16 mouse cellular contexts compared by ENCODE assay signal in the genomic region with DNA sequence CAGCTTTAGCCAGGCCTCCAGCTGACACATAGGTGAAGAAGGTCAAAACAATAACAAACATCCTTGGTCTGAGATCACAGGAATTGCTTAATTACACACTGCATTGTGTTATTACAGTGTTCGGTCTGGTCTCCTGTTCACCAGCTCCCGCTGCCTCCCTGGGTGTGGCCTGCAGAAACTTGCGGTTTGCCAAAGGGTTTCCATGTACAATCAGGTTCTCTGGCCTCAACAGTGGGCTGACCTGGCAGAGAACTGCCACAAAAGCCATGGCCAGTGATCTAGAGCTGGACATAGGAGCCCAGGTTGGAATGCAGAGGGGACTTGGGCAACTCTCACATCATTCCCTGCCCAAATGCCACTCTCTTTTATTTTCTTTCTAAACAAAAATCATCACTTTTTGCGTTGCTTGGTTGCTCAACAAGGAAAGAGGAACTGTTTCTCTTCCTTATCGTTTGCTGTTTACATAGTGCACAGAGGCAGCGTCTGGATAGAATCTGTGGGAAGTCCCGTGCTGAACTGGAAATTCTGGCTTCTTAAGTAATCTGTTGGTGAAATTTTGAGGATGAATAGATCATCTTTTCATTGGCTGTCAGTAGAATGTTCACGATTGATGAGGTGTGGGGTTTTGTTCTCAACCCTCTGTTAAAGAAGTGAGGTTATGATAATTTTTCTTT. TPM values are rescaled to one million over a fixed set of nuclear protein-coding genes. Genes with fewer than 3 reads are reported as not detected.
DNase-seq lines count a peak whose midpoint lies in the region; ATAC-seq lines count a peak whose summit lies in the region.
"Had no signal": no experiment of that assay in that cellular context is flagged by ENCODE, and none has a peak within 500 bp of the region (broad histone marks: within the 10 kb centered on the region; RNA-seq: fewer than 3 reads in every experiment).

No protein-coding gene starts in this region.

- H3K27me3 ChIP-seq in heart, embryonic 12.5 days (replicated peaks) = 0 out of 2 replicates have a peak, but pooled peaks cover 4% of the 10 kb centered on the region
- H3K27me3 ChIP-seq in midbrain, embryonic 16.5 days (ENCODE audit: control insufficient read depth, insufficient read depth, low read depth, low read length) = no peaks in the 10 kb centered on the region
- H3K27me3 ChIP-seq: embryonic facial prominence, embryonic 13.5 days; forebrain, embryonic 15.5 days had no signal

- H3K4me2 ChIP-seq in heart, embryonic 12.5 days = no peak overlapping the region
- no peak overlapping the region for H3K4me2 ChIP-seq in midbrain, embryonic 16.5 days (ENCODE audit: low read length)
- H3K4me2 ChIP-seq: embryonic facial prominence, embryonic 13.5 days; forebrain, embryonic 15.5 days had no signal

- WGBS in heart, embryonic 12.5 days = 50% methylated on average over 8 of the region's 8 CpGs
- WGBS in midbrain, embryonic 16.5 days = 85% methylated on average over 8 of the region's 8 CpGs

- no peak overlapping the region for H3K27ac ChIP-seq in heart, embryonic 12.5 days (ENCODE audit: poor library complexity, severe bottlenecking)
- no peak overlapping the region for H3K27ac ChIP-seq in midbrain, embryonic 16.5 days (ENCODE audit: low read length)
- H3K27ac ChIP-seq: embryonic facial prominence, embryonic 13.5 days; forebrain, embryonic 15.5 days; layer of hippocampus, adult 2 months had no signal

- ATAC-seq in heart, embryonic 12.5 days (ENCODE audit: insufficient number of reproducible peaks, low FRiP score) = no peak
- peak; percentile 91 for ATAC-seq in granulocyte monocyte progenitor cell, adult 5-6 weeks (replicated peaks; ENCODE audit: poor library complexity, severe bottlenecking)
- peak; percentile 94 for ATAC-seq in megakaryocyte, adult 5-6 weeks (ENCODE audit: poor library complexity, severe bottlenecking)
- no peak for ATAC-seq in frontal cortex, adult (ENCODE audit: low TSS enrichment)
- no peak for ATAC-seq in midbrain, embryonic 16.5 days
- ATAC-seq: forebrain, embryonic 15.5 days; hindbrain, embryonic 16.5 days had no signal

- no peaks in the 10 kb centered on the region for H3K36me3 ChIP-seq in heart, embryonic 12.5 days
- no peaks in the 10 kb centered on the region for H3K36me3 ChIP-seq in midbrain, embryonic 16.5 days (ENCODE audit: control insufficient read depth, insufficient read depth, low read length)
- H3K36me3 ChIP-seq: embryonic facial prominence, embryonic 13.5 days; forebrain, embryonic 15.5 days had no signal

- H3K4me3 ChIP-seq in heart, embryonic 12.5 days = no peak overlapping the region
- H3K4me3 ChIP-seq in midbrain, embryonic 16.5 days (ENCODE audit: low read depth, low read length) = no peak overlapping the region
- H3K4me3 ChIP-seq: embryonic facial prominence, embryonic 13.5 days; forebrain, embryonic 15.5 days; layer of hippocampus, adult 2 months had no signal

- H3K9me3 ChIP-seq in heart, embryonic 12.5 days (replicated peaks) = no peaks in the 10 kb centered on the region
- no peaks in the 10 kb centered on the region for H3K9me3 ChIP-seq in midbrain, embryonic 16.5 days (replicated peaks; ENCODE audit: control insufficient read depth, low read length, poor library complexity, severe bottlenecking)
- H3K9me3 ChIP-seq: embryonic facial prominence, embryonic 13.5 days; forebrain, embryonic 15.5 days had no signal

- H3K9ac ChIP-seq in heart, embryonic 12.5 days = no peak overlapping the region
- no peak overlapping the region for H3K9ac ChIP-seq in midbrain, embryonic 16.5 days (ENCODE audit: low read depth, low read length)
- H3K9ac ChIP-seq: embryonic facial prominence, embryonic 13.5 days; forebrain, embryonic 15.5 days had no signal

- H3K4me1 ChIP-seq in heart, embryonic 12.5 days (replicated peaks) = no peaks in the 10 kb centered on the region
- no peaks in the 10 kb centered on the region for H3K4me1 ChIP-seq in midbrain, embryonic 16.5 days (ENCODE audit: control insufficient read depth, insufficient read depth, low read length)
- H3K4me1 ChIP-seq: embryonic facial prominence, embryonic 13.5 days; forebrain, embryonic 15.5 days had no signal

- DNase-seq in heart, postnatal 25 days (ENCODE audit: low spot score) = peak; percentile 1
- peak; percentile 9 for DNase-seq in 3134 (ENCODE audit: extremely low read depth, insufficient read length, low spot score)
- no peak for DNase-seq in spleen, adult 18-20 months
- DNase-seq: adrenal gland, postnatal 25 days; cerebellum, adult 11-12 months; gastrocnemius, postnatal 25 days had no signal

- intact Hi-C loops in heart, postnatal 25 days (cut with DNase I) = no loop called here

RNA-seq across cellular contexts. Expression of a gene that starts 49.3 kb away (rescaled TPM):
- under 1 TPM; 0.10 to 0.14 TPM for total RNA-seq in heart, postnatal 25 days (2021)
- polyA plus RNA-seq in heart, embryonic 12.5 days (2016; fragmentation: Nextera tagmentation; extraction: Ambion mirVana) = 0.11 and 0.19 TPM in 2 replicates
- total RNA-seq in granulocyte monocyte progenitor cell, adult 5-6 weeks (2014; fragmentation: Nextera tagmentation) = not detected in 2 replicates
- not detected in 2 replicates for total RNA-seq in granulocyte monocyte progenitor cell, adult 5-6 weeks (2017)
- total RNA-seq in megakaryocyte, adult 5-6 weeks (2015) = 0.16 and 0.34 TPM in 2 replicates
- total RNA-seq in megakaryocyte, adult 5-6 weeks (2017) = 0.07 and 0.16 TPM in 2 replicates
- 1.3 and 1.6 TPM in 2 replicates for polyA plus RNA-seq in midbrain, embryonic 16.5 days (2015; fragmentation: Nextera tagmentation; extraction: Ambion mirVana)
- total RNA-seq: gastrocnemius, postnatal 25 days had no signal

RNA-seq across cellular contexts. Expression of a gene that starts 52.5 kb away (rescaled TPM):
- under 1 TPM in 1 of 2 experiments, not detected in 1; 0.08 TPM for total RNA-seq in heart, postnatal 25 days (2021)
- not detected in 2 replicates for polyA plus RNA-seq in heart, embryonic 12.5 days (2016; fragmentation: Nextera tagmentation; extraction: Ambion mirVana)
- not detected in 2 replicates for total RNA-seq in granulocyte monocyte progenitor cell, adult 5-6 weeks (2014; fragmentation: Nextera tagmentation)
- 0.39 TPM in 1 of 2 replicates, not detected in the other for total RNA-seq in granulocyte monocyte progenitor cell, adult 5-6 weeks (2017)
- 0.36 TPM in 1 of 2 replicates, not detected in the other for total RNA-seq in megakaryocyte, adult 5-6 weeks (2015)
- total RNA-seq in megakaryocyte, adult 5-6 weeks (2017) = 0.15 TPM in 1 of 2 replicates, not detected in the other
- not detected in 2 replicates for polyA plus RNA-seq in midbrain, embryonic 16.5 days (2015; fragmentation: Nextera tagmentation; extraction: Ambion mirVana)
- total RNA-seq: gastrocnemius, postnatal 25 days had no signal
- polyA plus RNA-seq: embryonic facial prominence, embryonic 13.5 days; forebrain, embryonic 15.5 days; hindbrain, embryonic 16.5 days; neural tube, embryonic 11.5 days had no signal

Comparison
In these comparisons a context has a peak if more than half of its experiments do, and no peak if none do; other contexts are left out.
1. DNase-seq: peak in heart, postnatal 25 days (single experiment) and 3134 (single experiment); none in spleen, adult 18-20 months (0 of 2).
2. ATAC-seq: peak in granulocyte monocyte progenitor cell, adult 5-6 weeks (single experiment) and megakaryocyte, adult 5-6 weeks (single experiment); none in heart, embryonic 12.5 days (single experiment), frontal cortex, adult (single experiment) and midbrain, embryonic 16.5 days (single experiment).